Mouse (Mus musculus) E14TG2a.4 (cell line): ENCODE data around the gene Plxdc2.

Experiments
- CTCF ChIP-seq: conservative IDR thresholded peaks from 2 replicates; pipeline ENCODE4 v1.5.1; 2014; ENCODE audit warnings: low read length
- NANOG ChIP-seq: IDR thresholded peaks from 2 replicates; pipeline ENCODE4 v1.6.1; 2014; ENCODE audit warnings: borderline replicate concordance, low read length, mixed read lengths

DNA sequence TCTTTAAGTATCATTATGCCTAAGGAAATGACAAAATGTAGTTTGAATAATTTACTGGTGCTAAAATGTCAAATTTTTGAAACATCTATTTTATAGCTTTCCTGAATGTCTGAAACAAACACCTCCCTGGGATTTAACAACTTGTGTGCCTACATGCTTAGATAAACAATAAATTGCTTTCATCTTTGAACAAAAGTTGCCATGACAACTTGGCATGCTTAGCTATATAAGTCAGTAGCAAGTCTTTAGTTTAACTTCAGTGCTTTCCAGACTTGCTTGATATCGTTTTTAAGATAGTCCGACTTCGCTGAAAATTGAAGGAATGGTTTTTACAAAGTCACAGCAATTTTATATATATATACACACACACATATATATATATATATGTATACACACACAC is 189.1 kb downstream of the Plxdc2 start:
- TF ChIP-seq CTCF (no peak), NANOG (no peak)
